In genomic region chr3:115715900-115716515, GRCm38 (mm10) we compare ENCODE assay signal across 8 mouse cellular contexts. TPM values are rescaled to one million over a fixed set of nuclear protein-coding genes. Genes with fewer than 3 reads are reported as not detected.
DNase-seq lines count a peak whose midpoint lies in the region; ATAC-seq lines count a peak whose summit lies in the region.

No protein-coding gene starts in this region.

- peak overlapping the region; percentile 62 for H3K4me3 ChIP-seq in lung, embryonic 16.5 days (ENCODE audit: low read length)
- peak overlapping the region; percentile 73 for H3K4me3 ChIP-seq in forebrain, embryonic 10.5 days
- H3K4me3 ChIP-seq in limb, embryonic 10.5 days, result peak overlapping the region; percentile 69
- peak overlapping the region; percentile 48; the same call in 1 of the 2 replicates for H3K4me3 ChIP-seq in neural tube, embryonic 15.5 days (replicated peaks)

- ATAC-seq in lung, embryonic 16.5 days (ENCODE audit: low read depth), result no peak
- no peak for ATAC-seq in neural tube, embryonic 15.5 days (ENCODE audit: low FRiP score)

- no peaks in the 10 kb centered on the region for H3K27me3 ChIP-seq in lung, embryonic 16.5 days (ENCODE audit: control insufficient read depth, insufficient read depth, low read depth, low read length)
- H3K27me3 ChIP-seq in forebrain, embryonic 10.5 days (ENCODE audit: poor library complexity, severe bottlenecking), result no peaks in the 10 kb centered on the region
- H3K27me3 ChIP-seq in limb, embryonic 10.5 days (ENCODE audit: low read depth, poor library complexity, severe bottlenecking), result 0 out of 2 replicates have a peak, but pooled peaks cover 6% of the 10 kb centered on the region
- 0 out of 2 replicates have a peak, but pooled peaks cover 8% of the 10 kb centered on the region for H3K27me3 ChIP-seq in neural tube, embryonic 15.5 days (replicated peaks)

- H3K4me1 ChIP-seq in lung, embryonic 16.5 days (replicated peaks; ENCODE audit: control insufficient read depth, insufficient read depth, low read length), result peaks cover 13% of the 10 kb centered on the region
- peaks cover 46% of the 10 kb centered on the region for H3K4me1 ChIP-seq in forebrain, embryonic 10.5 days
- H3K4me1 ChIP-seq in limb, embryonic 10.5 days, result peaks cover 21% of the 10 kb centered on the region
- H3K4me1 ChIP-seq in neural tube, embryonic 15.5 days, result peaks cover 20% of the 10 kb centered on the region

- no peaks in the 10 kb centered on the region for H3K36me3 ChIP-seq in lung, embryonic 16.5 days (ENCODE audit: control insufficient read depth, insufficient read depth, low read length)
- H3K36me3 ChIP-seq in forebrain, embryonic 10.5 days (replicated peaks), result peaks cover 16% of the 10 kb centered on the region
- H3K36me3 ChIP-seq in limb, embryonic 10.5 days, result peaks cover 11% of the 10 kb centered on the region; the same call in 1 of the 2 replicates
- H3K36me3 ChIP-seq in neural tube, embryonic 15.5 days, result no peaks in the 10 kb centered on the region

- peak overlapping the region; percentile 82 for H3K9ac ChIP-seq in lung, embryonic 16.5 days (ENCODE audit: low read length)
- H3K9ac ChIP-seq in neural tube, embryonic 15.5 days (replicated peaks), result peak overlapping the region; percentile 51; the same call in 1 of the 2 replicates

- no peak overlapping the region for H3K27ac ChIP-seq in lung, embryonic 16.5 days (ENCODE audit: low read length)
- peak overlapping the region; percentile 98 for H3K27ac ChIP-seq in forebrain, embryonic 10.5 days
- H3K27ac ChIP-seq in limb, embryonic 10.5 days, result peak overlapping the region; percentile 94
- peak overlapping the region; percentile 88 for H3K27ac ChIP-seq in neural tube, embryonic 15.5 days (replicated peaks)

- no peak for DNase-seq in lung, adult 18-20 months
- no peak for DNase-seq in forebrain, embryonic 10.5 days (ENCODE audit: extremely low spot score, low spot score)
- no peak for DNase-seq in limb, embryonic 10.5 days (ENCODE audit: low spot score)
- no peak for DNase-seq in urinary bladder, postnatal 10 days (ENCODE audit: low spot score)
- no peak for DNase-seq in right cerebral cortex, postnatal 14 days
- DNase-seq in cerebellum, adult 18-20 months, result no peak

- H3K4me2 ChIP-seq in lung, embryonic 16.5 days (ENCODE audit: low read depth, low read length), result peak overlapping the region; percentile 90
- H3K4me2 ChIP-seq in neural tube, embryonic 15.5 days, result peak overlapping the region; percentile 94

- no peaks in the 10 kb centered on the region for H3K9me3 ChIP-seq in lung, embryonic 16.5 days (ENCODE audit: control insufficient read depth, low read length)
- no peaks in the 10 kb centered on the region for H3K9me3 ChIP-seq in forebrain, embryonic 10.5 days
- H3K9me3 ChIP-seq in limb, embryonic 10.5 days (replicated peaks), result no peaks in the 10 kb centered on the region
- H3K9me3 ChIP-seq in neural tube, embryonic 15.5 days (replicated peaks), result no peaks in the 10 kb centered on the region

- 82% methylated on average over 3 of the region's 3 CpGs for WGBS in lung, embryonic 16.5 days
- 89% methylated on average over 3 of the region's 3 CpGs for WGBS in forebrain, embryonic 10.5 days
- 86% methylated on average over 3 of the region's 3 CpGs for WGBS in limb, embryonic 10.5 days
- 84% methylated on average over 3 of the region's 3 CpGs for WGBS in neural tube, embryonic 15.5 days

RNA-seq across cellular contexts. Expression of gene S1pr1, which starts 1.1 kb away (rescaled TPM):
- polyA plus RNA-seq in lung, embryonic 16.5 days (2015; fragmentation: Nextera tagmentation; extraction: Ambion mirVana), result 40.3 and 41.0 TPM in 2 replicates
- 25.4 and 27.2 TPM in 2 replicates for polyA plus RNA-seq in forebrain, embryonic 10.5 days (2016; fragmentation: Nextera tagmentation; extraction: Ambion mirVana)
- 10.1 and 12.1 TPM in 2 replicates for polyA plus RNA-seq in limb, embryonic 10.5 days (2016; fragmentation: Nextera tagmentation; extraction: Ambion mirVana)
- polyA plus RNA-seq in neural tube, embryonic 15.5 days (2015; fragmentation: Nextera tagmentation; extraction: Ambion mirVana), result 30.5 TPM in 2 replicates
